Mouse (Mus musculus) liver, adult 2 months (tissue): ENCODE results near the gene Defb13.
"Not testable (repeated sequence)": the region's sequence is repeated elsewhere in the genome, so short reads cannot be mapped to it uniquely, and the experiment has no call there.

Experiments used
- CTCF ChIP-seq: fragments of 200-500 bp; IDR thresholded peaks from 2 replicates; pipeline ENCODE4 v1.5.1; 2011; ENCODE audit warnings: low read depth, low read length, control low read depth
- POLR2A ChIP-seq: fragments of 200-500 bp; IDR thresholded peaks from 2 replicates; pipeline ENCODE4 v1.6.1; 2011; ENCODE audit warnings: low read length, control low read depth; ENCODE audit not compliant: insufficient read depth; ENCODE audit errors: extremely low read depth

GRCm38 (mm10) chr8:21930754-21931153 is 15.8 kb upstream of the Defb13 start:
- TF ChIP-seq CTCF, POLR2A: not testable (repeated sequence)
